Mouse (Mus musculus): ENCODE measurements around the gene Parn.

The Parn gene

GRCm38 (mm10) chr16:13491776-13492175 is 176.2 kb downstream of the Parn start:
- no peak for DNase-seq (ENCODE audit: extremely low read depth, insufficient read length, low spot score)

Measured in 3134 (cell line).